Mouse (Mus musculus): ENCODE results near the gene Akap2.

Akap2 gene

GRCm38 (mm10) chr4:57797548-57798285 is 80.3 kb downstream of the Akap2 start:
- DNase-seq (ENCODE audit: low spot score), result no peak

GRCm38 (mm10) chr4:57798286-57799018 is 81.0 kb downstream of the Akap2 start:
- no peak for DNase-seq (ENCODE audit: low spot score)

- no peak for DNase-seq (ENCODE audit: low spot score)
These were observed 81.8 kb downstream of the Akap2 start for GRCm38 (mm10) chr4:57799297-57799696.

- no peak for DNase-seq (ENCODE audit: low spot score)
These were observed 83.8 kb downstream of the Akap2 start for GRCm38 (mm10) chr4:57801239-57801638.

GRCm38 (mm10) chr4:57801986-57802385 is 84.5 kb downstream of the Akap2 start:
- no peak for DNase-seq (ENCODE audit: low spot score)

GRCm38 (mm10) chr4:57802411-57802810 is 85.0 kb downstream of the Akap2 start:
- DNase-seq (ENCODE audit: low spot score), result no peak

GRCm38 (mm10) chr4:57804902-57805301 is 87.4 kb downstream of the Akap2 start:
- no peak for DNase-seq (ENCODE audit: low spot score)

- DNase-seq (ENCODE audit: low spot score), result no peak
These were observed 92.0 kb downstream of the Akap2 start for GRCm38 (mm10) chr4:57809449-57809848.

- no peak for DNase-seq (ENCODE audit: low spot score)
These were observed 94.6 kb downstream of the Akap2 start for GRCm38 (mm10) chr4:57812075-57812474.

- no peak for DNase-seq (ENCODE audit: low spot score)
These were observed 95.6 kb downstream of the Akap2 start for GRCm38 (mm10) chr4:57812916-57813575.

- no peak for DNase-seq (ENCODE audit: low spot score)
These were observed 96.1 kb downstream of the Akap2 start for GRCm38 (mm10) chr4:57813576-57813945.

- no peak for DNase-seq (ENCODE audit: low spot score)
These were observed 97.9 kb downstream of the Akap2 start for GRCm38 (mm10) chr4:57815355-57815754.

GRCm38 (mm10) chr4:57816146-57816545 is 98.7 kb downstream of the Akap2 start:
- no peak for DNase-seq (ENCODE audit: low spot score)

GRCm38 (mm10) chr4:57820839-57821374 is 103.5 kb downstream of the Akap2 start:
- DNase-seq (ENCODE audit: low spot score), result no peak

GRCm38 (mm10) chr4:57821556-57822356 is 104.3 kb downstream of the Akap2 start:
- DNase-seq (ENCODE audit: low spot score), result no peak

- no peak for DNase-seq (ENCODE audit: low spot score)
These were observed 105.2 kb downstream of the Akap2 start for GRCm38 (mm10) chr4:57822641-57823040.

- DNase-seq (ENCODE audit: low spot score), result no peak
These were observed 107.3 kb downstream of the Akap2 start for GRCm38 (mm10) chr4:57824626-57825240.

GRCm38 (mm10) chr4:57826272-57826671 is 108.8 kb downstream of the Akap2 start:
- no peak for DNase-seq (ENCODE audit: low spot score)

- DNase-seq (ENCODE audit: low spot score), result no peak
These were observed 111.7 kb downstream of the Akap2 start for GRCm38 (mm10) chr4:57829131-57829530.

GRCm38 (mm10) chr4:57829740-57830139 is 112.3 kb downstream of the Akap2 start:
- DNase-seq (ENCODE audit: low spot score), result no peak

GRCm38 (mm10) chr4:57832318-57832717 is 114.9 kb downstream of the Akap2 start:
- no peak for DNase-seq (ENCODE audit: low spot score)

Data from left cerebral cortex, adult 11 months (tissue).